Mouse (Mus musculus): ENCODE measurements around the gene Zfpm1. TPM values are rescaled to one million over a fixed set of nuclear protein-coding genes. Genes with fewer than 3 reads are reported as not detected.

The Zfpm1 gene
- polyA plus RNA-seq, 1 experiment from 2014 or later: 6.1 TPM

- Histone ChIP-seq H3K36me3 (ENCODE audit: control insufficient read depth, insufficient read depth, low read length) (peaks cover 73% of the 10 kb centered on the region), H3K27ac (replicated peaks in 1 of 2; ENCODE audit: control insufficient read depth in 1 of 2, insufficient read depth in 1 of 2, low read depth in 2 of 2, low read length in 2 of 2) (peak overlapping the region in 1 of 2 experiments; percentile 19; a peak in 1 of 4 replicates)
Measured at GRCm38 (mm10) chr8:122332753-122333506, 51.0 kb downstream of the Zfpm1 start.

DNA sequence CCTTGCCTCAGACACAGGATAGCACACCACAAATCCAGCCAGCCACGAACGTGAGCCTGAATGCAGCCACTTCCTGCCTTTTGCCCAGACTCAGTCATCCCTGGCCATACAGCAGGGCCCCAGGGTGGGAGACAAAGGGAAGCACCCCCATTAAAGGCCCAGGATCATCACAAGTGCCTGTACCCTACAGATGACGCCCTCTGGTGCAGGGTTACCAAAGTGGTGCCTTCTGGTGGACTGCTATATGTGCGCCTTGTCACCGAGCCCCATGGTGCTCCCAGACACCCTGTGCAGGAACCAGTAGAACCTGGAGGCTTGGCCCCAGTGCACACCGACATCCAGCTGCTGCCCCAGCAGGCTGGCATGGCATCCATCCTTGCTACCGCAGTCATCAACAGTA lies 51.6 kb downstream of the Zfpm1 start:
- no peaks in the 10 kb centered on the region for H3K9me3 ChIP-seq (ENCODE audit: control insufficient read depth, low read length)
- H3K27me3 ChIP-seq (ENCODE audit: control insufficient read depth, insufficient read depth, low read length): no peaks in the 10 kb centered on the region
- H3K4me2 ChIP-seq (ENCODE audit: low read length): no peak overlapping the region
- peaks cover 75% of the 10 kb centered on the region for H3K36me3 ChIP-seq (ENCODE audit: control insufficient read depth, insufficient read depth, low read length)
- H3K4me3 ChIP-seq (ENCODE audit: control insufficient read depth in 1 of 2, insufficient read depth in 1 of 2, low read depth in 1 of 2, low read length in 2 of 2): no peak overlapping the region
- no peak overlapping the region for H3K9ac ChIP-seq (ENCODE audit: low read length)
- peaks cover 30 to 38% of the 10 kb centered on the region in 2 experiments for H3K4me1 ChIP-seq (ENCODE audit: control insufficient read depth in 2 of 2, insufficient read depth in 2 of 2, low read length in 2 of 2)
- H3K27ac ChIP-seq (replicated peaks in 1 of 2; ENCODE audit: control insufficient read depth in 1 of 2, insufficient read depth in 1 of 2, low read depth in 2 of 2, low read length in 2 of 2): no peak overlapping the region
- 92% methylated on average over 7 of the region's 7 CpGs for WGBS
- ATAC-seq (ENCODE audit: insufficient number of reproducible peaks, insufficient read depth, low FRiP score, low read depth): no peak

More at GRCm38 (mm10) chr8:122332753-122333506, 51.0 kb downstream of the Zfpm1 start:
- no peak overlapping the region for H3K9ac ChIP-seq (ENCODE audit: low read length)
- no peaks in the 10 kb centered on the region for H3K9me3 ChIP-seq (ENCODE audit: control insufficient read depth, low read length)
- ATAC-seq (ENCODE audit: insufficient number of reproducible peaks, insufficient read depth, low FRiP score, low read depth): no peak
- no peak overlapping the region for H3K4me2 ChIP-seq (ENCODE audit: low read length)
- H3K4me3 ChIP-seq (ENCODE audit: control insufficient read depth in 1 of 2, insufficient read depth in 1 of 2, low read depth in 1 of 2, low read length in 2 of 2): no peak overlapping the region
- H3K27me3 ChIP-seq (ENCODE audit: control insufficient read depth, insufficient read depth, low read length): no peaks in the 10 kb centered on the region
- H3K4me1 ChIP-seq (ENCODE audit: control insufficient read depth in 2 of 2, insufficient read depth in 2 of 2, low read length in 2 of 2): peaks cover 30 to 44% of the 10 kb centered on the region in 2 experiments
- WGBS: 68% methylated on average over 6 of the region's 6 CpGs

- Histone ChIP-seq H3K9me3 (ENCODE audit: control insufficient read depth, low read length) (no peaks in the 10 kb centered on the region), H3K9ac (ENCODE audit: low read length) (no peak overlapping the region), H3K4me2 (ENCODE audit: low read length) (no peak overlapping the region), H3K27ac (replicated peaks in 1 of 2; ENCODE audit: control insufficient read depth in 1 of 2, insufficient read depth in 1 of 2, low read depth in 2 of 2, low read length in 2 of 2) (no peak overlapping the region), H3K4me1 (ENCODE audit: control insufficient read depth in 2 of 2, insufficient read depth in 2 of 2, low read length in 2 of 2) (peaks cover 18 to 24% of the 10 kb centered on the region in 2 experiments), H3K4me3 (ENCODE audit: control insufficient read depth in 1 of 2, insufficient read depth in 1 of 2, low read depth in 1 of 2, low read length in 2 of 2) (no peak overlapping the region), H3K27me3 (ENCODE audit: control insufficient read depth, insufficient read depth, low read length) (no peaks in the 10 kb centered on the region), H3K36me3 (ENCODE audit: control insufficient read depth, insufficient read depth, low read length) (peaks cover 80% of the 10 kb centered on the region)
- WGBS: 90% methylated on average over 13 of the region's 13 CpGs
- no peak for ATAC-seq (ENCODE audit: insufficient number of reproducible peaks, insufficient read depth, low FRiP score, low read depth)
Measured at GRCm38 (mm10) chr8:122334791-122335490, 53.0 kb downstream of the Zfpm1 start.

DNA sequence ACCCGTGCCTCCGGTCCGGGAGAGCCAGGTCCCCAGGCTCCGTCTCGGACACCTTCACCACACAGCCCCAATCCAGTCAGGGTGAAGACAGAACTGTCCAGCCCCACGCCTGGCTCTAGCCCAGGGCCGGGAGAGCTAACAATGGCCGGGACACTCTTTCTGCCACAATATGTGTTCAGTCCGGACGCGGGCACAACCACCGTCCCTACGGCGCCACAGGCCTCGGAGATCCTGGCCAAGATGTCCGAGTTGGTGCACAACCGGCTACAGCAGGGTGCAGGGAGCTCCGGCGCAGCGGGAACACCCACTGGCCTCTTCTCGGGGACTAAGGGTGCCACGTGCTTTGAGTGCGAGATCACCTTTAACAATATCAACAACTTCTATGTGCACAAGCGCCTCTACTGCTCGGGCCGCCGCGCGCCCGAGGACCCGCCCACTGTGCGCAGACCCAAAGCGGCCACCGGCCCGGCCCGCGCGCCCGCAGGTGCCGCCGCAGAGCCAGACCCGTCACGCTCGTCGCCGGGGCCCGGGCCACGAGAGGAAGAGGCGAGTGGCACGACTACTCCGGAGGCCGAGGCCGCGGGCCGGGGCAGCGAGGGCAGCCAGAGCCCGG lies 53.8 kb downstream of the Zfpm1 start:
- Histone ChIP-seq H3K9me3 (ENCODE audit: control insufficient read depth, low read length) (no peaks in the 10 kb centered on the region), H3K27ac (replicated peaks in 1 of 2; ENCODE audit: control insufficient read depth in 1 of 2, insufficient read depth in 1 of 2, low read depth in 2 of 2, low read length in 2 of 2) (no peak overlapping the region), H3K4me2 (ENCODE audit: low read length) (peak overlapping the region; percentile 69), H3K9ac (ENCODE audit: low read length) (peak overlapping the region; percentile 55; the same call in 1 of the 2 replicates), H3K4me3 (ENCODE audit: control insufficient read depth in 1 of 2, insufficient read depth in 1 of 2, low read depth in 1 of 2, low read length in 2 of 2) (peak overlapping the region; percentile 37 to 49), H3K27me3 (ENCODE audit: control insufficient read depth, insufficient read depth, low read length) (no peaks in the 10 kb centered on the region), H3K4me1 (ENCODE audit: control insufficient read depth in 2 of 2, insufficient read depth in 2 of 2, low read length in 2 of 2) (peaks cover 10 to 16% of the 10 kb centered on the region in 2 experiments), H3K36me3 (ENCODE audit: control insufficient read depth, insufficient read depth, low read length) (peaks cover 76% of the 10 kb centered on the region)
- ATAC-seq (ENCODE audit: insufficient number of reproducible peaks, insufficient read depth, low FRiP score, low read depth): no peak
- WGBS: 52% methylated on average over 55 of the region's 57 CpGs

DNA sequence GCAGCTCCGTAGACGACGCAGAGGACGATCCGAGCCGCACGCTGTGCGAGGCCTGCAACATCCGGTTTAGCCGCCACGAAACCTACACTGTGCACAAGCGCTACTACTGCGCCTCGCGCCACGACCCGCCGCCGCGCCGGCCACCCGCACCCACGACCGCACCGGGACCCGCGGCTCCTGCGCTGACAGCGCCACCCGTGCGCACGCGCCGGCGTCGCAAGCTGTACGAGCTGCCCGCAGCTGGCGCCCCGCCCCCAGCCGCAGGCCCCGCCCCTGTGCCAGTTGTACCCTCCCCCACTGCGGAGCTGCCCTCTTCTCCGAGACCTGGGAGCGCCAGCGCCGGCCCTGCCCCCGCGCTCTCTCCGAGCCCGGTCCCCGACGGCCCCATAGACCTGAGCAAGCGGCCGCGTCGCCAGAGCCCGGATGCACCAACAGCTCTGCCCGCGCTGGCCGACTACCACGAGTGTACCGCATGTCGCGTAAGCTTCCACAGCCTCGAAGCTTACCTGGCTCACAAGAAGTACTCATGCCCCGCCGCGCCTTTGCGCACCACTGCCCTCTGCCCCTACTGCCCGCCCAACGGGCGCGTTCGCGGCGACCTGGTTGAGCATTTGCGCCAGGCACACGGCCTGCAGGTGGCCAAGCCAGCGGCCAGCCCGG lies 54.4 kb downstream of the Zfpm1 start:
- Histone ChIP-seq H3K4me2 (ENCODE audit: low read length) (peak overlapping the region; percentile 69), H3K9ac (ENCODE audit: low read length) (peak overlapping the region; percentile 55; the same call in 1 of the 2 replicates), H3K27ac (replicated peaks in 1 of 2; ENCODE audit: control insufficient read depth in 1 of 2, insufficient read depth in 1 of 2, low read depth in 2 of 2, low read length in 2 of 2) (no peak overlapping the region), H3K27me3 (ENCODE audit: control insufficient read depth, insufficient read depth, low read length) (no peaks in the 10 kb centered on the region), H3K4me3 (ENCODE audit: control insufficient read depth in 1 of 2, insufficient read depth in 1 of 2, low read depth in 1 of 2, low read length in 2 of 2) (peak overlapping the region; percentile 37 to 49), H3K36me3 (ENCODE audit: control insufficient read depth, insufficient read depth, low read length) (peaks cover 76% of the 10 kb centered on the region), H3K9me3 (ENCODE audit: control insufficient read depth, low read length) (no peaks in the 10 kb centered on the region), H3K4me1 (ENCODE audit: control insufficient read depth in 2 of 2, insufficient read depth in 2 of 2, low read length in 2 of 2) (peaks cover 4 to 10% of the 10 kb centered on the region in 2 experiments; a peak in 3 of 4 replicates)
- no peak for ATAC-seq (ENCODE audit: insufficient number of reproducible peaks, insufficient read depth, low FRiP score, low read depth)
- WGBS: 36% methylated on average over 78 of the region's 81 CpGs

DNA sequence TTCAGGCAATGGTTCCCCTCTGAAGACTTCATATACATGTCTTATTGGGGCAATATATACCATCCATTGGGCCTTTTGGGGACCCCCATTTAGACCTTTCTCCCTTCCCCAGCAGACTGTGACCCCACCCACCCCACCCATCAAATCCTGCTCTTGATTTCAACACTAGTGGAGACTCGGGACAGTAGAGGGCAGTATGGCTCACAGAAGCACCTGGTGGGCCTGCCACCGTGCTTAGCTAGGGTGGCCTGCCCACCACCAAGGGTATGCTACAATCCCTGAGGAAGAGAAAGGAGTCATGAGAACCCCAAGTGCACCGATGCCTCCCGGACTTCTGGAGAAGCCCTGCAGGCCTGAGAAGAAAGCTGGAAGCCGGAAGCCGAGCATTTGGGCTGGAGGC lies 56.9 kb downstream of the Zfpm1 start:
- Histone ChIP-seq H3K36me3 (ENCODE audit: control insufficient read depth, insufficient read depth, low read length) (peaks cover 56% of the 10 kb centered on the region), H3K27ac (replicated peaks in 1 of 2; ENCODE audit: control insufficient read depth in 1 of 2, insufficient read depth in 1 of 2, low read depth in 2 of 2, low read length in 2 of 2) (no peak overlapping the region), H3K27me3 (ENCODE audit: control insufficient read depth, insufficient read depth, low read length) (no peaks in the 10 kb centered on the region), H3K4me3 (ENCODE audit: control insufficient read depth in 1 of 2, insufficient read depth in 1 of 2, low read depth in 1 of 2, low read length in 2 of 2) (no peak overlapping the region), H3K4me2 (ENCODE audit: low read length) (no peak overlapping the region), H3K9ac (ENCODE audit: low read length) (no peak overlapping the region), H3K9me3 (ENCODE audit: control insufficient read depth, low read length) (no peaks in the 10 kb centered on the region), H3K4me1 (ENCODE audit: control insufficient read depth in 2 of 2, insufficient read depth in 2 of 2, low read length in 2 of 2) (peaks cover 17 to 26% of the 10 kb centered on the region in 2 experiments)
- ATAC-seq (ENCODE audit: insufficient number of reproducible peaks, insufficient read depth, low FRiP score, low read depth): no peak
- WGBS: 62% methylated on average over 6 of the region's 6 CpGs

- 85% methylated on average over 3 of the region's 3 CpGs for WGBS
- Histone ChIP-seq H3K36me3 (ENCODE audit: control insufficient read depth, insufficient read depth, low read length) (peaks cover 37% of the 10 kb centered on the region), H3K4me3 (ENCODE audit: control insufficient read depth in 1 of 2, insufficient read depth in 1 of 2, low read depth in 1 of 2, low read length in 2 of 2) (no peak overlapping the region), H3K9me3 (ENCODE audit: control insufficient read depth, low read length) (no peaks in the 10 kb centered on the region), H3K4me1 (ENCODE audit: control insufficient read depth in 2 of 2, insufficient read depth in 2 of 2, low read length in 2 of 2) (peaks cover 28 to 44% of the 10 kb centered on the region in 2 experiments), H3K27ac (replicated peaks in 1 of 2; ENCODE audit: control insufficient read depth in 1 of 2, insufficient read depth in 1 of 2, low read depth in 2 of 2, low read length in 2 of 2) (no peak overlapping the region), H3K4me2 (ENCODE audit: low read length) (no peak overlapping the region), H3K9ac (ENCODE audit: low read length) (no peak overlapping the region), H3K27me3 (ENCODE audit: control insufficient read depth, insufficient read depth, low read length) (no peaks in the 10 kb centered on the region)
- ATAC-seq (ENCODE audit: insufficient number of reproducible peaks, insufficient read depth, low FRiP score, low read depth): no peak
Measured at GRCm38 (mm10) chr8:122340761-122341160, 58.8 kb downstream of the Zfpm1 start.
